Mouse (Mus musculus) limb, embryonic 14.5 days (tissue): ENCODE results near the gene Mgarp. TPM values are rescaled to one million over a fixed set of nuclear protein-coding genes. Genes with fewer than 3 reads are reported as not detected.
A peak's percentile ranks its signal among the peaks of the same experiment; 100 is the strongest.

ENCODE experiments used
- ATAC-seq: fragments of 200-750 bp; cut with Nextera tagmentation; 2 replicates; pipeline ENCODE4 v1.8.0; 2017; ENCODE audit warnings: low read depth, moderate number of reproducible peaks, moderate TSS enrichment; ENCODE audit not compliant: low FRiP score
- DNase-seq: peaks from one replicate; pipeline ENCODE4 v3.0.0-alpha.2; 2015; ENCODE audit warnings: low spot score
- H3K27ac ChIP-seq: fragments of 300-500 bp; sonication (generic); replicated peaks from 2 replicates; pipeline ENCODE4 v1.5.1; 2014; ENCODE audit warnings: low read depth, mild to moderate bottlenecking, low read length, moderate library complexity, mixed read lengths
- H3K27me3 ChIP-seq: fragments of 300-500 bp; sonication (generic); 2 replicates; pipeline ENCODE4 v1.6.1; 2014; ENCODE audit warnings: low read length, mixed read lengths; ENCODE audit not compliant: control insufficient read depth, insufficient read depth
- H3K36me3 ChIP-seq: fragments of 300-500 bp; sonication (generic); 2 replicates; pipeline ENCODE4 v1.6.1; 2014; ENCODE audit warnings: mild to moderate bottlenecking, low read length, moderate library complexity, mixed read lengths; ENCODE audit not compliant: control insufficient read depth, insufficient read depth
- H3K4me1 ChIP-seq: fragments of 300-500 bp; sonication (generic); 2 replicates; pipeline ENCODE4 v1.6.1; 2014; ENCODE audit warnings: antibody characterized with exemption, low read length, mixed read lengths; ENCODE audit not compliant: control insufficient read depth, insufficient read depth
- H3K4me2 ChIP-seq: fragments of 300-500 bp; sonication (generic); replicated peaks from 2 replicates; pipeline ENCODE4 v1.6.1; 2014; ENCODE audit warnings: low read depth, mild to moderate bottlenecking, low read length, moderate library complexity; ENCODE audit not compliant: severe bottlenecking
- H3K4me3 ChIP-seq: fragments of 300-500 bp; sonication (generic); replicated peaks from 2 replicates; pipeline ENCODE4 v1.5.1; 2014; ENCODE audit warnings: low read length
- H3K9ac ChIP-seq: fragments of 300-500 bp; sonication (generic); 2 replicates; pipeline ENCODE4 v1.6.1; 2014; ENCODE audit warnings: mild to moderate bottlenecking, low read depth, low read length, moderate library complexity; ENCODE audit not compliant: severe bottlenecking
- H3K9me3 ChIP-seq: fragments of 300-500 bp; sonication (generic); 2 replicates; pipeline ENCODE4 v1.6.1; 2016; ENCODE audit warnings: low read length; ENCODE audit not compliant: control insufficient read depth
- POLR2A ChIP-seq: fragments of 200-500 bp; IDR thresholded peaks from 2 replicates; pipeline ENCODE4 v1.8.0; 2012; ENCODE audit warnings: inconsistent platforms, mild to moderate bottlenecking, moderate library complexity, borderline replicate concordance; ENCODE audit not compliant: insufficient read depth, insufficient read length; ENCODE audit errors: extremely low read depth
- WGBS: fragments of 180-500 bp; shearing (Covaris S2); extraction: QIAGEN DNeasy Blood & Tissue Kit; methylation state at CpG from one replicate; pipeline ENCODE4 v1.1.7; 2014; 5-methylcytosine and 5-hydroxymethylcytosine counted together
- polyA plus RNA-seq, 2 experiments: library from polyadenylated mRNA; depleted of rRNA in 1 of 2; stranded (reverse) in 1 of 2; unstranded in 1 of 2; fragments of >200 nt; fragmentation: Nextera tagmentation in 1 of 2; extraction: Ambion mirVana in 1 of 2; gene quantifications; 2 replicates each; pipeline versions ENCODE4 v1.2.1 to v1.2.3; 2012 to 2014

Gene Mgarp
- polyA plus RNA-seq, 2 experiments, result 3.1 to 4.0 TPM

GRCm38 (mm10) chr3:51377878-51378664 lies 18.5 kb downstream of the Mgarp start:
- WGBS, result 38% methylated on average over 31 of the region's 31 CpGs
- Histone ChIP-seq H3K27me3 (no peaks in the 10 kb centered on the region), H3K4me2 (peak overlapping the region; percentile 44), H3K9me3 (no peaks in the 10 kb centered on the region), H3K9ac (peak overlapping the region; percentile 44; the same call in 1 of the 2 replicates), H3K27ac (no peak overlapping the region), H3K36me3 (no peaks in the 10 kb centered on the region), H3K4me1 (peaks cover 7% of the 10 kb centered on the region; the same call in 1 of the 2 replicates), H3K4me3 (peak overlapping the region; percentile 34)
- DNase-seq (peak; percentile 72), ATAC-seq (peak; percentile 66; the same call in 1 of the 2 replicates)
- no peak for TF ChIP-seq POLR2A

GRCm38 (mm10) chr3:51375307-51376265 lies 21.0 kb downstream of the Mgarp start:
- 88% methylated on average over 19 of the region's 19 CpGs for WGBS
- ATAC-seq (no peak), DNase-seq (no peak)
- Histone ChIP-seq H3K36me3 (no peaks in the 10 kb centered on the region), H3K4me2 (no peak overlapping the region), H3K27ac (no peak overlapping the region), H3K4me3 (no peak overlapping the region), H3K4me1 (peaks cover 7% of the 10 kb centered on the region; the same call in 1 of the 2 replicates), H3K9ac (no peak overlapping the region), H3K9me3 (no peaks in the 10 kb centered on the region), H3K27me3 (no peaks in the 10 kb centered on the region)
- TF ChIP-seq POLR2A, result no peak

GRCm38 (mm10) chr3:51373544-51373943 lies 23.0 kb downstream of the Mgarp start:
- no peak overlapping the region for H3K4me2 ChIP-seq
- H3K4me3 ChIP-seq, result no peak overlapping the region
- no peak for DNase-seq
- no peak overlapping the region for H3K27ac ChIP-seq
- WGBS, result 75% methylated on average over 5 of the region's 5 CpGs
- no peak for TF ChIP-seq POLR2A
- ATAC-seq, result no peak
- H3K27me3 ChIP-seq, result no peaks in the 10 kb centered on the region
- H3K36me3 ChIP-seq, result no peaks in the 10 kb centered on the region
- no peaks in the 10 kb centered on the region for H3K9me3 ChIP-seq
- peaks cover 3% of the 10 kb centered on the region; the same call in 1 of the 2 replicates for H3K4me1 ChIP-seq
- H3K9ac ChIP-seq, result no peak overlapping the region

DNA sequence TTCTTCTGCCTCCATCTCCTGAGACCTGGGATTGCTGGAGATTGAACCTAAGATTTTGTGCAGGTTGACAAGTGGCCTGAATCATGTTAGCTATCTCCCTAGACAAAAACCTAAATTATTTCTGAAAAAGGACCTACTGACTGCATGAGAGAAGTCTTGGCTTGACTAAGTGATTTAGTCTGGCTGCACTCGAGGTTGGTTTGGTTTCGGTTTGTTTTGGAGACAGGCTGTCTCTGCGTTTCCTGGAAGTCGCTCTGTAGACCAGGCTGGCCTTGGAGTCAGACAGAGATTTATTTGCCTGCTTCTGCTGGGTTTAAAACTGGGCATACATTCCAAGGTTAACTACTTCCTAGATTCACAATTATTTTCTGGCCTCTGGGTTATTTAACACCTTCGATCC lies 23.7 kb downstream of the Mgarp start:
- H3K4me3 ChIP-seq, result no peak overlapping the region
- no peak overlapping the region for H3K27ac ChIP-seq
- DNase-seq, result no peak
- H3K9me3 ChIP-seq, result no peaks in the 10 kb centered on the region
- H3K9ac ChIP-seq, result no peak overlapping the region
- WGBS, result 53% methylated on average over 5 of the region's 5 CpGs
- ATAC-seq, result no peak
- H3K4me2 ChIP-seq, result no peak overlapping the region
- no peaks in the 10 kb centered on the region for H3K4me1 ChIP-seq
- H3K36me3 ChIP-seq, result no peaks in the 10 kb centered on the region
- TF ChIP-seq POLR2A, result no peak
- H3K27me3 ChIP-seq, result no peaks in the 10 kb centered on the region

DNA sequence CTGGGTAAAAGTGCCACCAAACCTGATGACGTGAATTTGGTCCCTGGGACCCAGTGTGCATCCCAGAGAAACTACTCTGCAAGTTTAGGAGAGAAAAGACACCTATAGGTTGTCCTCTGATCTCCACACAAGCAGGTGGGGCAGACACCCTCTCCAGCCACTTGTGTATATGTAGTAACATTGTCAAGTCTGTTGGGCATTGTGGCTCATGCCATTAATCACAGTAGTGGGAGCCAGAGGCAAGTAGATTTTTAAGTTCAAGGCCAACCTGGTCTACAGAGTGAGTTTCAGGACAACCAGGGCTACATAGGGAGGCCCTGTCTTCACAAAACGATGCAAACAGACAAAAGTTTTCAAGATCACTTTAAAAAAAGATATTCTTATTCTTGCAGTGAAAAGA lies 24.7 kb downstream of the Mgarp start:
- H3K4me2 ChIP-seq, result no peak overlapping the region
- 67% methylated on average over 2 of the region's 2 CpGs for WGBS
- no peaks in the 10 kb centered on the region for H3K36me3 ChIP-seq
- no peaks in the 10 kb centered on the region for H3K27me3 ChIP-seq
- DNase-seq (no peak), ATAC-seq (no peak)
- no peak for TF ChIP-seq POLR2A
- H3K9me3 ChIP-seq, result no peaks in the 10 kb centered on the region
- H3K27ac ChIP-seq, result no peak overlapping the region
- no peak overlapping the region for H3K9ac ChIP-seq
- no peak overlapping the region for H3K4me3 ChIP-seq
- H3K4me1 ChIP-seq, result no peaks in the 10 kb centered on the region
